25 mouse cellular contexts compared by ENCODE assay signal in the genomic region with DNA sequence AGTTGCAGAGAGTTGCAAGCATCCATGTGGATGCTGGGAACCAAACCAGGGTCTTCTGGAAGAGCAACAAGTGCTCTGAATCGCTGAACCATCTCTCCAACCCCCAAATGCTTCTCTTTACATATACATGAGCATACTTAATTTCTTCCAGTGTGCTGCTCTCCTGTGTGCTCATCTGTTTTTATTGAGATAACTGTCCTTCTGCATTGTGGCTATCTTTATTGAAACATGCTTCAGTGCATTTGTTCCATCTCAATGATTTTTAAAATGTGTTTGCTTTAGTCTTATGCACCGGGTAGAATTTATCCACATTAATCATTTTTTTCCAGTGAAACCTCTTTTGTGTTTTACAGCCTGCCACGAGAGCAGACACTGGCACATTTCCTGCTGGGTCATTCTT.
"Had no signal": no experiment of that assay in that cellular context is flagged by ENCODE, and none has a peak within 500 bp of the region (broad histone marks: within the 10 kb centered on the region; RNA-seq: fewer than 3 reads in every experiment).

No protein-coding gene starts in this region.

- H3K4me3 ChIP-seq: gastrocnemius, adult 2 months; heart, embryonic 10.5 days; heart, embryonic 12.5 days; hindbrain, embryonic 10.5 days; hindbrain, embryonic 12.5 days; intestine, embryonic 15.5 days; layer of hippocampus, adult 2 months; left cerebral cortex, adult 2 months; limb, embryonic 13.5 days; limb, embryonic 15.5 days; liver, embryonic 13.5 days had no signal

- H3K27me3 ChIP-seq: heart, embryonic 12.5 days; hindbrain, embryonic 12.5 days; intestine, embryonic 15.5 days; limb, embryonic 13.5 days; limb, embryonic 15.5 days; liver, embryonic 13.5 days had no signal

- H3K36me3 ChIP-seq: heart, embryonic 10.5 days; heart, embryonic 12.5 days; hindbrain, embryonic 10.5 days; hindbrain, embryonic 12.5 days; intestine, embryonic 15.5 days; limb, embryonic 13.5 days; liver, embryonic 13.5 days had no signal

- H3K27ac ChIP-seq: gastrocnemius, adult 2 months; heart, embryonic 10.5 days; hindbrain, embryonic 10.5 days; hindbrain, embryonic 12.5 days; hindbrain, embryonic 14.5 days; intestine, embryonic 15.5 days; layer of hippocampus, adult 2 months; left cerebral cortex, adult 2 months; limb, embryonic 13.5 days; limb, embryonic 15.5 days; liver, embryonic 13.5 days had no signal

- DNase-seq: gastrocnemius, adult 2 months; gastrocnemius, postnatal 10 days; gastrocnemius, postnatal 25 days; heart, adult 18-20 months; heart, postnatal 10 days; kidney, adult 18-20 months; kidney, adult 8-10 months; kidney, postnatal 10 days; kidney, postnatal 25 days; kidney, postnatal 4 days; left cerebral cortex, postnatal 4 days; liver, embryonic 13.5 days had no signal

- H3K9me3 ChIP-seq: heart, embryonic 10.5 days; hindbrain, embryonic 10.5 days; hindbrain, embryonic 12.5 days; intestine, embryonic 15.5 days; limb, embryonic 13.5 days; limb, embryonic 15.5 days; liver, embryonic 13.5 days had no signal

- H3K4me1 ChIP-seq: heart, embryonic 10.5 days; heart, embryonic 12.5 days; hindbrain, embryonic 10.5 days; hindbrain, embryonic 12.5 days; intestine, embryonic 15.5 days; limb, embryonic 15.5 days; liver, embryonic 13.5 days had no signal

- H3K9ac ChIP-seq: heart, embryonic 12.5 days; hindbrain, embryonic 12.5 days; hindbrain, embryonic 14.5 days; intestine, embryonic 15.5 days; limb, embryonic 13.5 days; limb, embryonic 15.5 days; liver, embryonic 13.5 days had no signal

- ATAC-seq: hindbrain, embryonic 16.5 days; inflammation-experienced regulatory T-cells, adult 6 months; intestine, embryonic 15.5 days; intestine, postnatal 0 days had no signal
